Mouse (Mus musculus): ENCODE results near the gene Pigk.

- TF ChIP-seq CTCF (IDR thresholded peaks at IDR 0.05; ENCODE audit: borderline replicate concordance, extremely low read depth, insufficient read depth, insufficient read length) (no peak), POLR2A (IDR thresholded peaks at IDR 0.05; ENCODE audit: borderline replicate concordance, extremely low read depth, insufficient read depth, insufficient read length, poor library complexity, severe bottlenecking) (no peak)
Observed at GRCm38 (mm10) chr3:152762302-152762701, 48.4 kb downstream of the Pigk start.

All from brain, embryonic 14.5 days (tissue).